Mouse (Mus musculus): ENCODE data around the gene D230025D16Rik. TPM values are rescaled to one million over a fixed set of nuclear protein-coding genes. Genes with fewer than 3 reads are reported as not detected.

Gene D230025D16Rik
- polyA plus RNA-seq, 1 experiment from 2014 or later: 21.8 TPM

- 0 out of 2 replicates have a peak, but pooled peaks cover 3% of the 10 kb centered on the region for H3K9me3 ChIP-seq (ENCODE audit: control insufficient read depth, low read length)
- 0 out of 2 replicates have a peak, but pooled peaks have one; percentile 4 for ATAC-seq (ENCODE audit: insufficient number of reproducible peaks, insufficient read depth, low FRiP score, low read depth)
- H3K4me1 ChIP-seq (ENCODE audit: control insufficient read depth in 2 of 2, insufficient read depth in 2 of 2, low read length in 2 of 2): peaks cover 8 to 28% of the 10 kb centered on the region in 2 experiments
- no peak overlapping the region for H3K27ac ChIP-seq (replicated peaks in 1 of 2; ENCODE audit: control insufficient read depth in 1 of 2, insufficient read depth in 1 of 2, low read depth in 2 of 2, low read length in 2 of 2)
- no peaks in the 10 kb centered on the region for H3K36me3 ChIP-seq (ENCODE audit: control insufficient read depth, insufficient read depth, low read length)
- peaks cover 32% of the 10 kb centered on the region for H3K27me3 ChIP-seq (ENCODE audit: control insufficient read depth, insufficient read depth, low read length)
- 4% methylated on average over 55 of the region's 55 CpGs for WGBS
- peak overlapping the region; percentile 45; the same call in 1 of the 2 replicates for H3K9ac ChIP-seq (ENCODE audit: low read length)
- H3K4me3 ChIP-seq (ENCODE audit: control insufficient read depth in 1 of 2, insufficient read depth in 1 of 2, low read depth in 1 of 2, low read length in 2 of 2): peak overlapping the region; percentile 27 to 40
- H3K4me2 ChIP-seq (ENCODE audit: low read length): peak overlapping the region; percentile 92
Measured at GRCm38 (mm10) chr8:105258911-105259720, 34.2 kb downstream of the D230025D16Rik start.

GRCm38 (mm10) chr8:105259721-105260320, 34.9 kb downstream of the D230025D16Rik start:
- WGBS: 4% methylated on average over 30 of the region's 30 CpGs
- Histone ChIP-seq H3K36me3 (ENCODE audit: control insufficient read depth, insufficient read depth, low read length) (no peaks in the 10 kb centered on the region), H3K4me3 (ENCODE audit: control insufficient read depth in 1 of 2, insufficient read depth in 1 of 2, low read depth in 1 of 2, low read length in 2 of 2) (peak overlapping the region; percentile 27 to 40), H3K4me2 (ENCODE audit: low read length) (peak overlapping the region; percentile 92), H3K9me3 (ENCODE audit: control insufficient read depth, low read length) (0 out of 2 replicates have a peak, but pooled peaks cover 3% of the 10 kb centered on the region), H3K27me3 (ENCODE audit: control insufficient read depth, insufficient read depth, low read length) (peaks cover 32% of the 10 kb centered on the region), H3K27ac (replicated peaks in 1 of 2; ENCODE audit: control insufficient read depth in 1 of 2, insufficient read depth in 1 of 2, low read depth in 2 of 2, low read length in 2 of 2) (no peak overlapping the region), H3K4me1 (ENCODE audit: control insufficient read depth in 2 of 2, insufficient read depth in 2 of 2, low read length in 2 of 2) (peaks cover 6 to 26% of the 10 kb centered on the region in 2 experiments), H3K9ac (ENCODE audit: low read length) (peak overlapping the region; percentile 45; the same call in 1 of the 2 replicates)
- ATAC-seq (ENCODE audit: insufficient number of reproducible peaks, insufficient read depth, low FRiP score, low read depth): peak; percentile 11; the same call in 1 of the 2 replicates

- 0 out of 2 replicates have a peak, but pooled peaks cover 3% of the 10 kb centered on the region for H3K9me3 ChIP-seq (ENCODE audit: control insufficient read depth, low read length)
- ATAC-seq (ENCODE audit: insufficient number of reproducible peaks, insufficient read depth, low FRiP score, low read depth): no peak
- 65% methylated on average over 7 of the region's 7 CpGs for WGBS
- H3K4me2 ChIP-seq (ENCODE audit: low read length): no peak overlapping the region
- no peaks in the 10 kb centered on the region for H3K36me3 ChIP-seq (ENCODE audit: control insufficient read depth, insufficient read depth, low read length)
- no peak overlapping the region for H3K27ac ChIP-seq (replicated peaks in 1 of 2; ENCODE audit: control insufficient read depth in 1 of 2, insufficient read depth in 1 of 2, low read depth in 2 of 2, low read length in 2 of 2)
- peaks cover 2 to 27% of the 10 kb centered on the region in 2 experiments; a peak in 3 of 4 replicates for H3K4me1 ChIP-seq (ENCODE audit: control insufficient read depth in 2 of 2, insufficient read depth in 2 of 2, low read length in 2 of 2)
- H3K9ac ChIP-seq (ENCODE audit: low read length): no peak overlapping the region
- no peak overlapping the region for H3K4me3 ChIP-seq (ENCODE audit: control insufficient read depth in 1 of 2, insufficient read depth in 1 of 2, low read depth in 1 of 2, low read length in 2 of 2)
- H3K27me3 ChIP-seq (ENCODE audit: control insufficient read depth, insufficient read depth, low read length): peaks cover 29% of the 10 kb centered on the region
Measured at GRCm38 (mm10) chr8:105260371-105261099, 35.6 kb downstream of the D230025D16Rik start.

DNA sequence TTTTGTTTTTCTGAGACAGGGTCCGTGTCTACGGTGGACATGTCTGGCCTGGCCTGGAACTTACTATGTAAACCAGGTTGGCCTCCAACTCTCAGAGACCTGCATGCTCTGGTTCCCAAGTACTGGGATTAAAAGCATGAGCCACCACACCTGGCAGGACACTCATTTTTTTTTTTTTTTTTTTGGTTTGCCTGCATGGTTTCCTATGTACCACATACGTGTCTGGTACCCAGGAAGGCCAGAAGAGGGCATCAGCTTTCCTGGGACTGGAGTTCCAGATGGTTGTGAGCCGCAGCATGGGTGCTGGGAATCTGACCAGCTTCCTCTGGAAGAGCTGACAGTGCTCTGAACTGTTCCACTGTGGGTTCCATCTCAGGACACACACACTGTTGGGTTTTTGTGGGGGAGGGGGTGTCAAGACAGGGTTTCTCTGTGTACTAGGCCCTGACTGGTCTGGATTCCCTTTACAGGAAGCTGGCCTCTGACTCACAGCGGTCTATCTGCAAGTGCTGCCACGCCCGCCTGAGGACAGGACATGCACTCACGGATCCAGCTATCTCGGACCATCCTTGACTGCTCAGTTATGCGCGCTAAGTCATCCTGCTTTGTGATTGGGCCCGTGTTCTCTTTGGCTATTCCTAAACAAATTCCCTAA, 36.5 kb downstream of the D230025D16Rik start:
- Histone ChIP-seq H3K4me3 (ENCODE audit: control insufficient read depth in 1 of 2, insufficient read depth in 1 of 2, low read depth in 1 of 2, low read length in 2 of 2) (no peak overlapping the region), H3K9ac (ENCODE audit: low read length) (no peak overlapping the region), H3K4me2 (ENCODE audit: low read length) (no peak overlapping the region), H3K9me3 (ENCODE audit: control insufficient read depth, low read length) (0 out of 2 replicates have a peak, but pooled peaks cover 3% of the 10 kb centered on the region), H3K4me1 (ENCODE audit: control insufficient read depth in 2 of 2, insufficient read depth in 2 of 2, low read length in 2 of 2) (peaks cover 2 to 27% of the 10 kb centered on the region in 2 experiments; a peak in 3 of 4 replicates), H3K27ac (replicated peaks in 1 of 2; ENCODE audit: control insufficient read depth in 1 of 2, insufficient read depth in 1 of 2, low read depth in 2 of 2, low read length in 2 of 2) (no peak overlapping the region), H3K27me3 (ENCODE audit: control insufficient read depth, insufficient read depth, low read length) (peaks cover 30% of the 10 kb centered on the region), H3K36me3 (ENCODE audit: control insufficient read depth, insufficient read depth, low read length) (no peaks in the 10 kb centered on the region)
- ATAC-seq (ENCODE audit: insufficient number of reproducible peaks, insufficient read depth, low FRiP score, low read depth): no peak
- WGBS: 79% methylated on average over 12 of the region's 12 CpGs

DNA sequence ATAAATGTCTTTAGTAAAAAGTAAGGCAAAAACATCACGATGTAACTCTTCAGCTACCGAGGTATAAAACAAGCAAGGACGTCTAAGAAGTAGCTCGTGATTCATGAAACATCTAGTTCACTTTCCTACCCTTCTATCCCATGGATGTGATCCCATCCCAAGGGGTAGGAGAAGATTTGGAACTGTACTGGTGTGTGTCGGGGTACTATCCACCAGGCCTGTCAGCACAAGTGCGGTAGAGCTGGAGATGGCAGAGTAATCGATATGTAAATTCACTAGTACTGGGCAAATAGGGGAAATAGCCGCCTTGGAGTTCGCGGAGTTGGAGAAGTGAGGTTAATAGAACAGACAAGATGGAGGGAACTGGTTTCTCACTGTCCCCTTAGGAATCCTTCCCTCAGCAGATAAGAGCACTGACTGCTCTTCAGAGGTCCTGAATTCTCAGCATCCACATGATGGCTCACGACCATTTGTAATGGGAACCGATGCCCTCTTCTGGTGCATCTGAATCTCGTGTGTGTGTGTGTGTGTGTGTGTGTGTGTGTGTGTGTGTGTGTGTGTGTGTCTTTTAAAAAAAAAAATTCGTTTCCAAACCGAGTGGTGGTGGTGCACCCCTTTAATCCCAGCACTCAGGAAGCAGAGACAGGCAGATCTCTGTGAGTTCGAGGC, 38.4 kb downstream of the D230025D16Rik start:
- peaks cover 38% of the 10 kb centered on the region for H3K27me3 ChIP-seq (ENCODE audit: control insufficient read depth, insufficient read depth, low read length)
- 0 out of 2 replicates have a peak, but pooled peaks cover 3% of the 10 kb centered on the region for H3K9me3 ChIP-seq (ENCODE audit: control insufficient read depth, low read length)
- H3K4me1 ChIP-seq (ENCODE audit: control insufficient read depth in 2 of 2, insufficient read depth in 2 of 2, low read length in 2 of 2): peaks cover 4 to 31% of the 10 kb centered on the region in 2 experiments; a peak in 3 of 4 replicates
- H3K27ac ChIP-seq (replicated peaks in 1 of 2; ENCODE audit: control insufficient read depth in 1 of 2, insufficient read depth in 1 of 2, low read depth in 2 of 2, low read length in 2 of 2): no peak overlapping the region
- no peaks in the 10 kb centered on the region for H3K36me3 ChIP-seq (ENCODE audit: control insufficient read depth, insufficient read depth, low read length)
- H3K4me3 ChIP-seq (ENCODE audit: control insufficient read depth in 1 of 2, insufficient read depth in 1 of 2, low read depth in 1 of 2, low read length in 2 of 2): peak overlapping the region in 1 of 2 experiments; percentile 59; a peak in 1 of 4 replicates
- peak overlapping the region; percentile 95 for H3K4me2 ChIP-seq (ENCODE audit: low read length)
- WGBS: 40% methylated on average over 16 of the region's 16 CpGs
- ATAC-seq (ENCODE audit: insufficient number of reproducible peaks, insufficient read depth, low FRiP score, low read depth): no peak
- no peak overlapping the region for H3K9ac ChIP-seq (ENCODE audit: low read length)

GRCm38 (mm10) chr8:105264024-105264982, 39.4 kb downstream of the D230025D16Rik start, which contains the start of the genes Tradd and Fbxl8:
Tradd (minus strand) TSS chr8:105264609.
Fbxl8 (plus strand) TSS chr8:105264648.
- Histone ChIP-seq H3K4me1 (ENCODE audit: control insufficient read depth in 2 of 2, insufficient read depth in 2 of 2, low read length in 2 of 2) (peaks cover 8 to 30% of the 10 kb centered on the region in 2 experiments; a peak in 3 of 4 replicates), H3K27ac (replicated peaks in 1 of 2; ENCODE audit: control insufficient read depth in 1 of 2, insufficient read depth in 1 of 2, low read depth in 2 of 2, low read length in 2 of 2) (no peak within 1 kb of the TSS), H3K36me3 (ENCODE audit: control insufficient read depth, insufficient read depth, low read length) (no peaks in the 10 kb centered on the region), H3K4me3 (ENCODE audit: control insufficient read depth in 1 of 2, insufficient read depth in 1 of 2, low read depth in 1 of 2, low read length in 2 of 2) (peak within 1 kb of the TSS; percentile 59 to 76), H3K4me2 (ENCODE audit: low read length) (peak within 1 kb of the TSS; percentile 95), H3K27me3 (ENCODE audit: control insufficient read depth, insufficient read depth, low read length) (peaks cover 41% of the 10 kb centered on the region), H3K9ac (ENCODE audit: low read length) (peak within 1 kb of the TSS; percentile 80), H3K9me3 (ENCODE audit: control insufficient read depth, low read length) (0 out of 2 replicates have a peak, but pooled peaks cover 3% of the 10 kb centered on the region)
- WGBS: 2% methylated on average over 54 of the region's 54 CpGs
- ATAC-seq (ENCODE audit: insufficient number of reproducible peaks, insufficient read depth, low FRiP score, low read depth): peak; percentile 76
